Mouse (Mus musculus) forebrain, postnatal 0 days (tissue): Measurements from ENCODE around the gene Rsg1. TPM values are rescaled to one million over a fixed set of nuclear protein-coding genes. Genes with fewer than 3 reads are reported as not detected.

Source experiments
- ATAC-seq: fragments of 200-750 bp; cut with Nextera tagmentation; 2 replicates; pipeline ENCODE4 v1.8.0; 2017; ENCODE audit warnings: mild to moderate bottlenecking, moderate library complexity
- DNase-seq: peaks from one replicate; pipeline ENCODE4 v3.0.0-alpha.2; 2015
- H3K27ac ChIP-seq: fragments of 300-500 bp; sonication (generic); 2 replicates; pipeline ENCODE4 v1.5.1; 2014; ENCODE audit warnings: low read depth, mild to moderate bottlenecking, antibody characterized with exemption, low read length, moderate library complexity, mixed read lengths
- H3K27me3 ChIP-seq: fragments of 300-500 bp; sonication (generic); 2 replicates; pipeline ENCODE4 v1.6.1; 2014; ENCODE audit warnings: mild to moderate bottlenecking, low read length, mixed read lengths; ENCODE audit not compliant: insufficient read depth
- H3K36me3 ChIP-seq: fragments of 300-500 bp; sonication (generic); 2 replicates; pipeline ENCODE4 v1.6.1; 2014; ENCODE audit warnings: mild to moderate bottlenecking, moderate library complexity; ENCODE audit not compliant: insufficient read depth
- H3K4me1 ChIP-seq: fragments of 300-500 bp; sonication (generic); 2 replicates; pipeline ENCODE4 v1.6.1; 2014; ENCODE audit warnings: antibody characterized with exemption; ENCODE audit not compliant: insufficient read depth
- H3K4me2 ChIP-seq: fragments of 300-500 bp; sonication (generic); 2 replicates; pipeline ENCODE4 v1.6.1; 2014; ENCODE audit warnings: low read depth, mild to moderate bottlenecking, moderate library complexity
- H3K4me3 ChIP-seq: fragments of 300-500 bp; sonication (generic); 2 replicates; pipeline ENCODE4 v1.5.1; 2014; ENCODE audit warnings: low read depth, low read length, mixed read lengths
- H3K9ac ChIP-seq: fragments of 300-500 bp; sonication (generic); 2 replicates; pipeline ENCODE4 v1.6.1; 2014; ENCODE audit warnings: mild to moderate bottlenecking
- H3K9me3 ChIP-seq: fragments of 300-500 bp; sonication (generic); 2 replicates; pipeline ENCODE4 v1.6.1; 2016; ENCODE audit warnings: low read length
- CTCF ChIP-seq: sonication (generic); IDR thresholded peaks from 2 replicates; pipeline ENCODE4 v1.5.1; 2016; ENCODE audit warnings: antibody characterized with exemption, control low read depth, low read depth
- WGBS: fragments of 180-500 bp; shearing (Covaris S2); extraction: QIAGEN DNeasy Blood & Tissue Kit; methylation state at CpG from one replicate; pipeline ENCODE4 v1.1.7; 2014; 5-methylcytosine and 5-hydroxymethylcytosine counted together
- polyA plus RNA-seq: library from polyadenylated mRNA; unstranded; fragments of >200 nt; fragmentation: Nextera tagmentation; extraction: Ambion mirVana; gene quantifications from 2 replicates; pipeline ENCODE4 v1.2.1, GENCODE M21; 2015
- total RNA-seq: library from RNA; depleted of rRNA; stranded (reverse); fragments of >200 nt; gene quantifications from 2 replicates; pipeline ENCODE4 v1.2.3, GENCODE M21; 2014

Gene Rsg1
- total and polyA plus RNA-seq, 2 experiments from 2014 or later = 5.2 to 6.9 TPM

- H3K9ac ChIP-seq = no peak overlapping the region
- H3K4me3 ChIP-seq = no peak overlapping the region
- TF ChIP-seq CTCF = no peak
- H3K36me3 ChIP-seq = no peaks in the 10 kb centered on the region
- DNase-seq (no peak), ATAC-seq (no peak)
- H3K27ac ChIP-seq = no peak overlapping the region
- no peaks in the 10 kb centered on the region for H3K9me3 ChIP-seq
- H3K27me3 ChIP-seq = peaks cover 34% of the 10 kb centered on the region
- 4% methylated on average over 14 of the region's 14 CpGs for whole genome bisulfite sequencing
- no peak overlapping the region for H3K4me2 ChIP-seq
- 0 out of 2 replicates have a peak, but pooled peaks cover 6% of the 10 kb centered on the region for H3K4me1 ChIP-seq
These were observed 26.9 kb downstream of the Rsg1 start for GRCm38 (mm10) chr4:141240617-141241016.

DNA sequence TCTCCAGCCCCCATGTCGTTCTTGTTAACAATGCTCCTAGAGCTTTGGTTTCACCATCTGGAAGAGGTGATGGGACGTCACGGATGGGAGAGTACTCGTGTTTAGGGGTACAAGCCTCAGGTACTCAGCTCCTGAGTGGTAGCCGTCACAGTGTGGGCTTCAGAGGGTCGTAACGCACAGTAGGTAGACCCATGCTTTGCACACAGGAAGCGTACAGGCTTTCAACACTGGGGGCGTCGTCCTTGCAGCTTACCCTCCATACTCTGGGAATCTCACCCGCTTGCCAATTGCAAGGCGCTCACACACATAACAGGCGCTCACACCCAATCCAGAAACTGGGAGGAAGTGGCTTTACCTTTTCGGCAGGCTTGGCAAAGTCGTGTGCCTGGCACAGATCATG is 28.1 kb downstream of the Rsg1 start:
- Histone ChIP-seq H3K4me1 (0 out of 2 replicates have a peak, but pooled peaks cover 6% of the 10 kb centered on the region), H3K27me3 (peaks cover 37% of the 10 kb centered on the region), H3K9ac (no peak overlapping the region), H3K9me3 (no peaks in the 10 kb centered on the region), H3K4me2 (no peak overlapping the region), H3K4me3 (no peak overlapping the region), H3K36me3 (no peaks in the 10 kb centered on the region), H3K27ac (no peak overlapping the region)
- no peak for ATAC-seq
- 38% methylated on average over 15 of the region's 15 CpGs for WGBS
- no peak for DNase-seq
- TF ChIP-seq CTCF = no peak

DNA sequence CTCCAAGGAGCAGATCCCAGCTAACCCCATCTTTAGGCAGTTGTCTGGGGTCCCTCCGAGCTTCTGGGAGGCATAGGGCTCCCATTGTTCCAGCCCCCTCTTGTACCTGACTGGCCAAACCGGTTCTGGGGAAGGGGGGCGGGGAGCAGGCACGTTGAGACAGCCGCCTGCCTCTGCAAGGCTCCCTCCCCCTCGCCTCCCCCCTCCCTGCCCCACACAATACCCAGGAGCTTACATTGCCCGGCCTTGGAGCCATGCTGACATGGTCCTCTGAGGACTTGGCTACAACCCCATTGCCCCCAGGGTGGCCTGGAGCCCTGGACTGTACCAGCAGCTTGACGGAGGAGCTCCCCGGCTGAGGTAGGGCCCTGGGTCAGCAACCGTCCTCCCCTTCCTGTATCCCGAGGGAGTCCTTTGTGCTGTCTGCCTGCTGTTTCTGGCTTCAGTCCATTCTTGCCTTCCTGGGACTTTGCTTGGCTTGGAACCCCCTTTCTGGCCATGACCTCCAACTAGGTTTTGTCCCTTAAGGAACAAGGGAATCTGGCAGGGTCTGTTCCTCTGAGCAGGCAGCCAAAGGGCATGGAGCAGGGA is 29.0 kb downstream of the Rsg1 start:
- WGBS = 12% methylated on average over 11 of the region's 11 CpGs
- H3K4me2 ChIP-seq = no peak overlapping the region
- H3K9me3 ChIP-seq = no peaks in the 10 kb centered on the region
- DNase-seq (no peak), ATAC-seq (no peak)
- no peak overlapping the region for H3K9ac ChIP-seq
- H3K36me3 ChIP-seq = no peaks in the 10 kb centered on the region
- H3K4me1 ChIP-seq = peaks cover 12% of the 10 kb centered on the region; the same call in 1 of the 2 replicates
- no peak for TF ChIP-seq CTCF
- peaks cover 44% of the 10 kb centered on the region for H3K27me3 ChIP-seq
- no peak overlapping the region for H3K4me3 ChIP-seq
- H3K27ac ChIP-seq = no peak overlapping the region

GRCm38 (mm10) chr4:141243636-141244035 is 29.9 kb downstream of the Rsg1 start:
- Histone ChIP-seq H3K36me3 (no peaks in the 10 kb centered on the region), H3K9me3 (no peaks in the 10 kb centered on the region), H3K9ac (no peak overlapping the region), H3K4me1 (peaks cover 11% of the 10 kb centered on the region), H3K27me3 (peaks cover 49% of the 10 kb centered on the region), H3K4me2 (no peak overlapping the region), H3K27ac (no peak overlapping the region), H3K4me3 (no peak overlapping the region)
- ATAC-seq (no peak), DNase-seq (no peak)
- 77% methylated on average over 5 of the region's 5 CpGs for WGBS
- no peak for TF ChIP-seq CTCF

GRCm38 (mm10) chr4:141244401-141244800 is 30.6 kb downstream of the Rsg1 start:
- no peak for TF ChIP-seq CTCF
- H3K4me3 ChIP-seq = no peak overlapping the region
- H3K4me1 ChIP-seq = peaks cover 6% of the 10 kb centered on the region
- WGBS = 37% methylated on average over 5 of the region's 5 CpGs
- H3K27ac ChIP-seq = peak overlapping the region; percentile 64
- H3K9ac ChIP-seq = no peak overlapping the region
- DNase-seq (no peak), ATAC-seq (peak; percentile 19; the same call in 1 of the 2 replicates)
- H3K36me3 ChIP-seq = no peaks in the 10 kb centered on the region
- H3K4me2 ChIP-seq = no peak overlapping the region
- no peaks in the 10 kb centered on the region for H3K9me3 ChIP-seq
- peaks cover 48% of the 10 kb centered on the region for H3K27me3 ChIP-seq

- no peaks in the 10 kb centered on the region for H3K36me3 ChIP-seq
- 12% methylated on average over 9 of the region's 9 CpGs for WGBS
- H3K9me3 ChIP-seq = no peaks in the 10 kb centered on the region
- no peak overlapping the region for H3K4me3 ChIP-seq
- ATAC-seq (peak; percentile 82), DNase-seq (peak; percentile 76)
- TF ChIP-seq CTCF = no peak
- H3K4me1 ChIP-seq = peaks cover 6% of the 10 kb centered on the region
- H3K9ac ChIP-seq = no peak overlapping the region
- peak overlapping the region; percentile 64 for H3K27ac ChIP-seq
- H3K27me3 ChIP-seq = peaks cover 46% of the 10 kb centered on the region
- no peak overlapping the region for H3K4me2 ChIP-seq
These were observed 31.2 kb downstream of the Rsg1 start for GRCm38 (mm10) chr4:141244931-141245425.

DNA sequence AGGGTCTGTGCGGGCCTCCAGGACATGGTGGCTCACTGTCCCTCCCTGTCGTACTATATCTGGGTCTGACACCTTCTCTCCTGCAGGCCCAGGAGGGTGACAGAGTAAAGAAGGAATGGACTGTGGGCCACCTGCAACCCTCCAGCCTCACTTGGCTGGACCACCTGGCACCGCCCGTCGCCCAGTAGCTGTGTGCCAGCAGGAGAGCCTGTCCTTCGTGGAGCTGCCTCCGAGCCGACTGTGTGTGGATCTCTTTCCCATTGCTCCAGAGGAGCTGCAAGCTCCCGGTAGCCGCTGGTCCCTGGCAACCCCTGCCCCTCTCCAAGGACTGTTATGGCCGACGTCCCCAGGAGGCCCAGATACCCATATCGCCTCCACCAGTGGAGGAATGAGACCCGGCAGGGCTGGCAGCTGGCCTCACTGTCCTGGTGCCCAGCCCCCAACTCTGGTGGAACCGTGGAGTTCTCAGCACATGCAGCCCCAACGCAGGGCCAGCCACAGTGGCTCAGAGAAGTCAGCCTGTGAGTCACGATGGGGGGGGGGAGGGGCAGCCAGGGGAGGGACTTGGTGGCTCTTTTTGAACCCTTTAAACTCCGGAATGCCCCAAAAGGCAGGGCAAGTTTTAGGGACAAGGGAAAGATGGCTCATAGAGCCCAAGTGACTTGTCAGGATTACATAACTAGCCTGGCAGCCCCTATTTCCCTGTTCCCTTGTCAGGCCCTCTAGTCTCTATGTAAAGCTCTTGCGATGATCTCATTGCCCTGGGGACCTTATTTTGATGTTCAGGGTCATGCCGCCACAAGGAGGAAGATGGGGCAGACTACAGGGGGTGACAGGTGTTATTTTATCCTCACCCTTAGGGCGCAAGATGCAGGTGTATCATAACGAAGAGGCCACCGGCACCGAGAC is 32.6 kb downstream of the Rsg1 start:
- Histone ChIP-seq H3K27ac (no peak overlapping the region), H3K4me3 (no peak overlapping the region), H3K36me3 (no peaks in the 10 kb centered on the region), H3K27me3 (peaks cover 33% of the 10 kb centered on the region), H3K9ac (no peak overlapping the region), H3K9me3 (no peaks in the 10 kb centered on the region), H3K4me1 (peaks cover 6% of the 10 kb centered on the region), H3K4me2 (no peak overlapping the region)
- TF ChIP-seq CTCF = no peak
- WGBS = 19% methylated on average over 24 of the region's 24 CpGs
- no peak for DNase-seq
- ATAC-seq = no peak
